Mouse (Mus musculus): ENCODE measurements around the gene Zscan10. TPM values are rescaled to one million over a fixed set of nuclear protein-coding genes. Genes with fewer than 3 reads are reported as not detected.

The Zscan10 gene
- polyA plus RNA-seq, 1 experiment from 2014 or later: 0.18 TPM

- Histone ChIP-seq H3K27ac (peak within 1 kb of the TSS; percentile 60; the same call in 1 of the 2 replicates), H3K4me2 (peak within 1 kb of the TSS; percentile 55), H3K4me3 (replicated peaks) (peak within 1 kb of the TSS; percentile 37), H3K9me3 (no peaks in the 10 kb centered on the region), H3K4me1 (0 out of 2 replicates have a peak, but pooled peaks cover 5% of the 10 kb centered on the region), H3K9ac (no peak within 1 kb of the TSS), H3K27me3 (replicated peaks) (peaks cover 26% of the 10 kb centered on the region), H3K36me3 (no peaks in the 10 kb centered on the region)
- ATAC-seq (ENCODE audit: insufficient read depth, low FRiP score, low read depth): peak; percentile 33; the same call in 1 of the 2 replicates
- WGBS: 5% methylated on average over 27 of the region's 27 CpGs
Measured at GRCm38 (mm10) chr17:23660117-23660875, 59.6 kb downstream of the Zscan10 start, which contains the start of gene Bicdl2. TSS of gene Bicdl2 (plus strand) at chr17:23660506.

Other genes starting within 250 kb of the Zscan10 start
- gene Vmn2r116, start 216.3 kb upstream of the Zscan10 start, polyA plus RNA-seq (2015; fragmentation: Nextera tagmentation; extraction: Ambion mirVana): not detected in 2 replicates
- gene Vmn2r117, start 121.2 kb upstream of the Zscan10 start, polyA plus RNA-seq (2015; fragmentation: Nextera tagmentation; extraction: Ambion mirVana): not detected in 2 replicates
- gene Zfp213, start 36.6 kb upstream of the Zscan10 start, polyA plus RNA-seq (2015; fragmentation: Nextera tagmentation; extraction: Ambion mirVana): 16.1 and 18.8 TPM in 2 replicates
- gene Zfp13, start 1.4 kb upstream of the Zscan10 start, polyA plus RNA-seq (2015; fragmentation: Nextera tagmentation; extraction: Ambion mirVana): 10.3 and 12.7 TPM in 2 replicates
- gene Mmp25, start 44.4 kb downstream of the Zscan10 start, polyA plus RNA-seq (2015; fragmentation: Nextera tagmentation; extraction: Ambion mirVana): 0.66 and 0.78 TPM in 2 replicates
- gene Bicdl2, start 59.6 kb downstream of the Zscan10 start, polyA plus RNA-seq (2015; fragmentation: Nextera tagmentation; extraction: Ambion mirVana): 9.9 and 12.2 TPM in 2 replicates
- gene Hcfc1r1, start 72.7 kb downstream of the Zscan10 start, polyA plus RNA-seq (2015; fragmentation: Nextera tagmentation; extraction: Ambion mirVana): 73.7 and 84.8 TPM in 2 replicates
- gene Thoc6, start 73.0 kb downstream of the Zscan10 start, polyA plus RNA-seq (2015; fragmentation: Nextera tagmentation; extraction: Ambion mirVana): 37.8 and 39.9 TPM in 2 replicates
- 23.8 and 25.4 TPM in 2 replicates for gene Tnfrsf12a, start 76.6 kb downstream of the Zscan10 start, polyA plus RNA-seq (2015; fragmentation: Nextera tagmentation; extraction: Ambion mirVana)
- 92.7 and 122 TPM in 2 replicates for gene Cldn6, start 78.4 kb downstream of the Zscan10 start, polyA plus RNA-seq (2015; fragmentation: Nextera tagmentation; extraction: Ambion mirVana)
- 1.8 and 2.4 TPM in 2 replicates for gene Cldn9, start 83.2 kb downstream of the Zscan10 start, polyA plus RNA-seq (2015; fragmentation: Nextera tagmentation; extraction: Ambion mirVana)
- 0.06 and 0.22 TPM in 2 replicates for gene 1520401A03Rik, start 121.9 kb downstream of the Zscan10 start, polyA plus RNA-seq (2015; fragmentation: Nextera tagmentation; extraction: Ambion mirVana)
- gene Pkmyt1, start 125.5 kb downstream of the Zscan10 start, polyA plus RNA-seq (2015; fragmentation: Nextera tagmentation; extraction: Ambion mirVana): 47.4 and 49.9 TPM in 2 replicates
- 22.6 and 23.2 TPM in 2 replicates for gene Paqr4, start 140.0 kb downstream of the Zscan10 start, polyA plus RNA-seq (2015; fragmentation: Nextera tagmentation; extraction: Ambion mirVana)
- 0.49 and 0.74 TPM in 2 replicates for gene Kremen2, start 145.0 kb downstream of the Zscan10 start, polyA plus RNA-seq (2015; fragmentation: Nextera tagmentation; extraction: Ambion mirVana)
- 48.9 and 50.5 TPM in 2 replicates for gene Flywch1, start 170.7 kb downstream of the Zscan10 start, polyA plus RNA-seq (2015; fragmentation: Nextera tagmentation; extraction: Ambion mirVana)
- gene Flywch2, start 185.2 kb downstream of the Zscan10 start, polyA plus RNA-seq (2015; fragmentation: Nextera tagmentation; extraction: Ambion mirVana): 18.1 and 23.5 TPM in 2 replicates
- gene Srrm2, start 189.7 kb downstream of the Zscan10 start, polyA plus RNA-seq (2015; fragmentation: Nextera tagmentation; extraction: Ambion mirVana): 448 and 501 TPM in 2 replicates
- gene Elob, start 228.3 kb downstream of the Zscan10 start, polyA plus RNA-seq (2015; fragmentation: Nextera tagmentation; extraction: Ambion mirVana): 938 and 1,022 TPM in 2 replicates
- gene Prss33, start 235.2 kb downstream of the Zscan10 start, polyA plus RNA-seq (2015; fragmentation: Nextera tagmentation; extraction: Ambion mirVana): 0.17 TPM in 1 of 2 replicates, not detected in the other
- 2.9 and 4.0 TPM in 2 replicates for gene Prss32, start 243.0 kb downstream of the Zscan10 start, polyA plus RNA-seq (2015; fragmentation: Nextera tagmentation; extraction: Ambion mirVana)
- 1.6 and 1.9 TPM in 2 replicates for gene Prss41, start 243.3 kb downstream of the Zscan10 start, polyA plus RNA-seq (2015; fragmentation: Nextera tagmentation; extraction: Ambion mirVana)